Mouse (Mus musculus): ENCODE results near the gene Klhdc3.
A peak's percentile ranks its signal among the peaks of the same experiment; 100 is the strongest.

DNA sequence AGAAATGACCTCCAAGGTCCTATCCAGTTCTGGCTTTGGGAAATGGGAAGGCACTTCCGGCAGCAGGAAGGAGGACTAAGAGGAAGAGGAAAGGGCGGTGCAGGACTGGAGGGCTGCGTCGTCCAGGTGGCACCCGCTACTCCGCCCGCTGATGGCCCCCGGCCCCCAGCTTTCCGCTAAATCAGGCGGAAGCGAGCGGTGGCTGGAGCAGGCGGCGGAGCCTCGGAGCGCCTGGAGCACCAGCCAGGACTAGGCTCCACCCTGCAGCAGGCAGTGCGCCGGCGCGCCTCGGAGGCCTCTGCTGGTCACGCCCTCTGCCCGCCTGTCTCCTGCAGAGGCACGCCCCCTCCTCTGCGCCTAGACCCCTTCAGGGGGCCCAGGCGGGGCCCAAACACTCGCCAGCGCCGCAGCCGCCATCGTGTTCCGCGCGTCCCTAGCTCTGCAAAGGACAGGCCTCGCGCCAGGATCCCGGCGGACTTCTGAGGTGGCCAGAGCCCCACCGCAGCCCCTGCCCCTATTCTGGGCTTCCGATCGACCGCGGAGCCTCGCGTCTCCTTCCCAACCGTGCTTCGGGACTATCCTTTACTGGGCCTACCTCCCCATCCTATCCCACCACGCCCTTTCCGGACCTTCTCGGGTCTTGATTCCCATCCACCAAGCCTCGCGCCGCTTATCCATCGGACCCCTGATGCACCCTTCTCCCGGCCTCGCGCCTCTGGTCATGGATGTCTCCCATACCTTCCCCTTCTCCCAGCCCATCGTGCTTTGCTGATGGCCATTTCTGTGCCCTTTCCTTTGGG, 30.3 kb downstream of the Klhdc3 start, which contains the start of gene Cul7:
- TF ChIP-seq CTCF (IDR thresholded peaks at IDR 0.05; ENCODE audit: borderline replicate concordance, insufficient read depth, low read length) (no peak), POLR2A (IDR thresholded peaks at IDR 0.05; ENCODE audit: low read depth, low read length) (peak; percentile 89)
